Comparison of ENCODE assay signal across 8 mouse cellular contexts in the genomic region with DNA sequence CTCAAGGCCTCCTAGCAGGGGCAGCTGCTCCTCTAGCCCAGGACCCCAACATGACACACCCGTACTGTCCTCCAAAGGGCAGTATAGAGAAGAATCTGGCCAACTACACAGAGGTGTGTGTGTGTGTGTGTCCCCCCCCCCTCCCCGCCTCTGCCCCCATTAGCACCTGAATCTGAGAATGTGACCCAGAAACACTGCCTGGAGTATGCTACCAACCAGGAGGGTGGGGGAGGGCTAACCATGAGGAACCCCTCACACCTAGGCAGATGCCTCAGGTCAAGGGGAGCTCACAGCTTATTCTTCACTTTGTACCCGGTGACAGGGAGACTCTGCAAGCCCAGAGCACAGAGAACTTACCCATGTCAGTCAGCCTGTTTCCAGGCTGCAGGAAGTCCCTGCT. TPM values are rescaled to one million over a fixed set of nuclear protein-coding genes. Genes with fewer than 3 reads are reported as not detected.
DNase-seq lines count a peak whose midpoint lies in the region; ATAC-seq and TF ChIP-seq lines count a peak whose summit lies in the region.

No protein-coding gene starts in this region.

- H3K4me2 ChIP-seq in forebrain, embryonic 11.5 days (ENCODE audit: low read depth, low read length, severe bottlenecking), result no peak overlapping the region
- peak overlapping the region; percentile 64 for H3K4me2 ChIP-seq in limb, embryonic 15.5 days
- peak overlapping the region; percentile 81 for H3K4me2 ChIP-seq in stomach, embryonic 15.5 days

- TF ChIP-seq POLR2A in spleen, adult 2 months (IDR thresholded peaks at IDR 0.05; ENCODE audit: low read depth, low read length), result no peak

- ATAC-seq in forebrain, embryonic 11.5 days (replicated peaks; ENCODE audit: low FRiP score), result no peak
- ATAC-seq in limb, embryonic 15.5 days (ENCODE audit: insufficient number of reproducible peaks, low FRiP score, low TSS enrichment, low read depth), result no peak
- ATAC-seq in stomach, embryonic 15.5 days (ENCODE audit: insufficient read depth, low FRiP score, low read depth), result no peak

- TF ChIP-seq CTCF in spleen, adult 2 months (IDR thresholded peaks at IDR 0.05; ENCODE audit: extremely low read depth, insufficient read depth, insufficient read length, insufficient replicate concordance), result no peak

- no peaks in the 10 kb centered on the region for H3K27me3 ChIP-seq in forebrain, embryonic 10.5 days (ENCODE audit: poor library complexity, severe bottlenecking)
- H3K27me3 ChIP-seq in forebrain, embryonic 11.5 days (ENCODE audit: control insufficient read depth, insufficient read depth, low read length), result no peaks in the 10 kb centered on the region
- no peaks in the 10 kb centered on the region for H3K27me3 ChIP-seq in spleen, adult 2 months (ENCODE audit: control insufficient read depth, insufficient read depth, low read length)
- no peaks in the 10 kb centered on the region for H3K27me3 ChIP-seq in limb, embryonic 15.5 days
- H3K27me3 ChIP-seq in stomach, embryonic 15.5 days (replicated peaks), result no peaks in the 10 kb centered on the region

- no peak for DNase-seq in forebrain, embryonic 10.5 days (ENCODE audit: extremely low spot score, low spot score)
- DNase-seq in forebrain, embryonic 11.5 days (ENCODE audit: low spot score), result no peak
- DNase-seq in spleen, adult 2 months (ENCODE audit: low read depth in 1 of 2, low spot score in 2 of 2), result no peak
- DNase-seq in spleen, postnatal 10 days (ENCODE audit: low spot score in 2 of 2), result no peak
- DNase-seq in urinary bladder, postnatal 10 days (ENCODE audit: low spot score), result no peak
- DNase-seq in Muller cell, postnatal 12 days (ENCODE audit: inconsistent ontology term), result no peak

- peaks cover 33% of the 10 kb centered on the region for H3K36me3 ChIP-seq in forebrain, embryonic 10.5 days (replicated peaks)
- no peaks in the 10 kb centered on the region for H3K36me3 ChIP-seq in forebrain, embryonic 11.5 days (ENCODE audit: control insufficient read depth, insufficient read depth, low read length)
- peaks cover 12% of the 10 kb centered on the region; the same call in 1 of the 2 replicates for H3K36me3 ChIP-seq in spleen, adult 2 months (ENCODE audit: control insufficient read depth, insufficient read depth, low read length)
- H3K36me3 ChIP-seq in limb, embryonic 15.5 days, result peaks cover 36% of the 10 kb centered on the region
- H3K36me3 ChIP-seq in stomach, embryonic 15.5 days, result peaks cover 20% of the 10 kb centered on the region; the same call in 1 of the 2 replicates

- 70% methylated on average over 3 of the region's 3 CpGs for WGBS in forebrain, embryonic 10.5 days
- WGBS in forebrain, embryonic 11.5 days, result 79% methylated on average over 3 of the region's 3 CpGs
- WGBS in spleen, adult 2 months, result 50% methylated on average over 3 of the region's 3 CpGs
- 66% methylated on average over 3 of the region's 3 CpGs for WGBS in limb, embryonic 15.5 days
- 63% methylated on average over 3 of the region's 3 CpGs for WGBS in stomach, embryonic 15.5 days

- H3K9me3 ChIP-seq in forebrain, embryonic 10.5 days, result no peaks in the 10 kb centered on the region
- H3K9me3 ChIP-seq in forebrain, embryonic 11.5 days (ENCODE audit: control insufficient read depth, low read length), result no peaks in the 10 kb centered on the region
- no peaks in the 10 kb centered on the region for H3K9me3 ChIP-seq in limb, embryonic 15.5 days
- H3K9me3 ChIP-seq in stomach, embryonic 15.5 days, result no peaks in the 10 kb centered on the region

- H3K4me3 ChIP-seq in forebrain, embryonic 10.5 days, result peak overlapping the region; percentile 96
- H3K4me3 ChIP-seq in forebrain, embryonic 11.5 days (ENCODE audit: low read depth, low read length), result no peak overlapping the region
- peak overlapping the region; percentile 29; the same call in 1 of the 2 replicates for H3K4me3 ChIP-seq in spleen, adult 2 months (ENCODE audit: extremely low read depth, insufficient read depth, insufficient read length)
- peak overlapping the region; percentile 91 for H3K4me3 ChIP-seq in limb, embryonic 15.5 days
- peak overlapping the region; percentile 92 for H3K4me3 ChIP-seq in stomach, embryonic 15.5 days (replicated peaks)

- H3K9ac ChIP-seq in forebrain, embryonic 11.5 days (ENCODE audit: low read length), result no peak overlapping the region
- peak overlapping the region; percentile 84; the same call in 1 of the 2 replicates for H3K9ac ChIP-seq in limb, embryonic 15.5 days
- 0 out of 2 replicates have a peak overlapping the region, but pooled peaks have one; percentile 92 for H3K9ac ChIP-seq in stomach, embryonic 15.5 days

- H3K27ac ChIP-seq in forebrain, embryonic 10.5 days, result 0 out of 2 replicates have a peak overlapping the region, but pooled peaks have one; percentile 96
- no peak overlapping the region for H3K27ac ChIP-seq in forebrain, embryonic 11.5 days (ENCODE audit: low read depth, low read length)
- H3K27ac ChIP-seq in spleen, adult 2 months (ENCODE audit: insufficient read depth, low read length), result peak overlapping the region; percentile 56
- H3K27ac ChIP-seq in limb, embryonic 15.5 days, result peak overlapping the region; percentile 100
- peak overlapping the region; percentile 100 for H3K27ac ChIP-seq in stomach, embryonic 15.5 days

- peaks cover 36% of the 10 kb centered on the region for H3K4me1 ChIP-seq in forebrain, embryonic 10.5 days
- peaks cover 15% of the 10 kb centered on the region for H3K4me1 ChIP-seq in forebrain, embryonic 11.5 days (replicated peaks; ENCODE audit: control insufficient read depth, insufficient read depth, low read length)
- H3K4me1 ChIP-seq in spleen, adult 2 months (ENCODE audit: control insufficient read depth, insufficient read depth, insufficient read length), result peaks cover 14% of the 10 kb centered on the region; the same call in 1 of the 2 replicates
- H3K4me1 ChIP-seq in limb, embryonic 15.5 days, result peaks cover 43% of the 10 kb centered on the region
- peaks cover 45% of the 10 kb centered on the region for H3K4me1 ChIP-seq in stomach, embryonic 15.5 days

RNA-seq across cellular contexts. Expression of a gene that starts 2.4 kb away (rescaled TPM):
- 27.3 and 28.1 TPM in 2 replicates for polyA plus RNA-seq in forebrain, embryonic 10.5 days (2016; fragmentation: Nextera tagmentation; extraction: Ambion mirVana)
- polyA plus RNA-seq in forebrain, embryonic 11.5 days (2014; fragmentation: Nextera tagmentation; extraction: Ambion mirVana), result 23.9 TPM in 2 replicates
- polyA plus RNA-seq in spleen, adult 2 months (2012; rRNA removed), result 65.6 and 67.6 TPM in 2 replicates
- 43.4 and 49.3 TPM in 2 replicates for polyA plus RNA-seq in limb, embryonic 15.5 days (2015; fragmentation: Nextera tagmentation; extraction: Ambion mirVana)
- polyA plus RNA-seq in stomach, embryonic 15.5 days (2015; fragmentation: Nextera tagmentation; extraction: Ambion mirVana), result 34.9 and 37.7 TPM in 2 replicates

RNA-seq across cellular contexts. Expression of a gene that starts 8.3 kb away (rescaled TPM):
- 66.2 and 66.3 TPM in 2 replicates for polyA plus RNA-seq in forebrain, embryonic 10.5 days (2016; fragmentation: Nextera tagmentation; extraction: Ambion mirVana)
- 69.9 and 77.2 TPM in 2 replicates for polyA plus RNA-seq in forebrain, embryonic 11.5 days (2014; fragmentation: Nextera tagmentation; extraction: Ambion mirVana)
- 103 and 134 TPM in 2 replicates for polyA plus RNA-seq in spleen, adult 2 months (2012; rRNA removed)
- polyA plus RNA-seq in limb, embryonic 15.5 days (2015; fragmentation: Nextera tagmentation; extraction: Ambion mirVana), result 85.9 and 89.9 TPM in 2 replicates
- 75.7 and 78.5 TPM in 2 replicates for polyA plus RNA-seq in stomach, embryonic 15.5 days (2015; fragmentation: Nextera tagmentation; extraction: Ambion mirVana)

RNA-seq across cellular contexts. Expression of a gene that starts 42.5 kb away (rescaled TPM):
- polyA plus RNA-seq in forebrain, embryonic 10.5 days (2016; fragmentation: Nextera tagmentation; extraction: Ambion mirVana), result 0.22 and 0.25 TPM in 2 replicates
- 0.36 TPM in 1 of 2 replicates, not detected in the other for polyA plus RNA-seq in forebrain, embryonic 11.5 days (2014; fragmentation: Nextera tagmentation; extraction: Ambion mirVana)
- not detected in 2 replicates for polyA plus RNA-seq in spleen, adult 2 months (2012; rRNA removed)
- 0.24 and 0.88 TPM in 2 replicates for polyA plus RNA-seq in limb, embryonic 15.5 days (2015; fragmentation: Nextera tagmentation; extraction: Ambion mirVana)
- polyA plus RNA-seq in stomach, embryonic 15.5 days (2015; fragmentation: Nextera tagmentation; extraction: Ambion mirVana), result 0.44 and 0.64 TPM in 2 replicates
